Mouse (Mus musculus): ENCODE measurements at regions not wholly inside any gene's neighbourhood (a gene's known extent, or its start where the extent isn't known, plus 50 kb on each side); places are given as distances from the start of the nearest gene placed in this dataset.

GRCm38 (mm10) chr14:100792094-100792493, 408.0 kb downstream of the Prr30 start:
- DNase-seq = no peak

GRCm38 (mm10) chr14:100781882-100782281, 418.2 kb downstream of the Prr30 start:
- DNase-seq = no peak

GRCm38 (mm10) chr14:100753951-100754350, 446.2 kb downstream of the Prr30 start:
- DNase-seq = no peak

- DNase-seq = no peak
These were observed 447.4 kb downstream of the Prr30 start for GRCm38 (mm10) chr14:100752746-100753145.

GRCm38 (mm10) chr14:100749737-100750541, 450.2 kb downstream of the Prr30 start:
- DNase-seq = peak; percentile 70

DNA sequence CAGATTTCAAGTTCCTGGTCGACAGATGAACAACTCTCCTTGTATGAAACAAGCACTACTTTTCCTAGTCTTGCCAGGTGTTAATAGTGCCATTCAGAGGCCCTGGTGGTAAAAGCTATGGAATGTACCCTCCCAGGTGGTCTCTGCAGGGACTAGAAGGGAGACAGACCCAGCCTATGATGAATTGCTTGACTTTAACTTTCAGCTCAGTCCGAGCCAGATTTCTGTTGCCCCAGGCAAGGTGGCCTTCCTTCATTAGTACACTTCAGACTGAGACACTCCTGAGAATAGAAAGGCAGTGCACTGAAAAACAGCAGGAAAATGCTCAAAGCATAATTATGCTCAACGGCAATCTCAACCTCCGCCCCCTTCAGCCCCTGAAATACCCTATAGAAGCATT, 450.8 kb upstream of the Klf12 start:
- no peak for DNase-seq

DNA sequence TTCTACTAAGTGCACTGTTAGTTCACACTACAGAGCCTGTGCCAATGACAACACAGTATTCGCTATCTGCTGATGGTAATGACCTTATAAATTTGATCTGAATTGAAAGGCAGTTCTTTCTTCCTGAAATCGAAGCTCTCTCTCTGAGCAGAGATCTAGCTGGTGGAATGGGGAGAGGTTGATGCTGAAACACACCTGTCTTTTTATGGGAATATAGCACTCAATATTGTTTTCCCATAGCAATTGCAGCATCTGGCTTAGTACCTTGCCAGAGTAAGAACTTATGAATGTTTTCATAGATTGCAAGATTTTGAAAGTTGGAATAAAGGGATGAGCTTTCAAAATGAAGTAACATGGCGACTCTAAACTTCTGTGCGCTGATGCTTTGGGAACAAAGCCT, 444.0 kb upstream of the Klf12 start:
- no peak for DNase-seq

- no peak for DNase-seq
These were observed 443.2 kb upstream of the Klf12 start for GRCm38 (mm10) chr14:100727701-100728100.

GRCm38 (mm10) chr14:100724962-100725361, 440.5 kb upstream of the Klf12 start:
- no peak for DNase-seq

DNA sequence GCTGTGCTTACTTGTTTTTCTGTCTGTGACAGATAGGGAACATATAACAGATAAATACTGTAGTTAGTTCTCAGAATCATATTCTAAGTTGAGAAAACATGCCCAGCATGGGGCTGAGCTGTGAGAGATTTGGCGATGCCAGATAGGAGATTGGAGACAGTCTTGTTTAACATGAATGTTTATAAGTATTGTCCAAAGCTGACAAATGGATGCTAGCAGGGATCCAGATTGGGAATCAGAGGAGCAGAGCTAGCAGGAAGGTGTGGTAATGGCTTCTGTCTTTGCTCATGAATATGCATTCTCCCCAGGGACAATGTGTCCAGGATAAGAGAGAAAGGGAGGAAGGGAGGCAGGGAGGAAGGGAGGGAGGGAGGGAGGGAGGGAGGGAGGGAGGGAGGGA, 436.2 kb upstream of the Klf12 start:
- no peak for DNase-seq

GRCm38 (mm10) chr14:100714952-100715351, 430.5 kb upstream of the Klf12 start:
- DNase-seq = no peak

DNA sequence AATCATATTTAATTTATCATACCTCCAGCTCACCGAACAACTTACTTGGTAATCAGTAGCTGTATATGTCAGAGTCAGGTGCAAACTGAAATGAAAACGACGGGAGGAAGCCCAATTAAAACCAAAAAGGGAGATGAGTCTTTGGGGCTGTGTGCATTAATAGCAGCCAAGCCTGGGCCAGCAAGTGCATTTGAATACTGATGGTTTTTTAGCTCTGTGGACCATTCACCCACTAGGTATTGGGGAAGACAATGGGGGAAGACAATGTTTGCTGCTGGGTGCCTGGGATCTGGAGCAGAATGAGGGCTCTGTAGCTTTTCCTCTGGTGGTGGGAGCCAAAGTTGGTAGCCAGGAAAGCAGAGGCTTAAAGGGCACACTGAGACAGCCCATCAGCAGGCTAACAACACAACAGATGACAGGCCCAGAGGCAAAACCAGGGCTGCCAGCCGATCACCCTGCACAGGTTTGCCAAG, 429.6 kb upstream of the Klf12 start:
- no peak for DNase-seq

DNA sequence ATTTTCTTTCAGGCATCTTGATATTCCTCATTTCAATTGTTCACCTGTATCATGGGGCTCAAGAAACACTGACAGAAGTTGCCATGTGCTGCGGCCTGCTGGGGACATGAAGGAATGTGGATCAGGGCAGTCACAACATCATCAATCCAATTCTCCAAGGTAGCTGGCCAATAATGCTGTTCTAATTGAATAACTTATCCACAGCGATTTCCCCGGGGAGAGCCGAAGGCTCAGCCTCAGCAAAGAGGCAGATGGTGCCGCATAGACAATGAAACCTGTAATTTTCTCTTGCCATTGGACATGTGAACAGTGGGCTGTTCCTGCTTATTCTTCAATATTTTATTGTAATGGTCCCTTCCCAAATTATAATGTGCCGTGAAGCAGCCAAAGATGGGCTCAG, 429.1 kb upstream of the Klf12 start:
- DNase-seq = no peak

DNA sequence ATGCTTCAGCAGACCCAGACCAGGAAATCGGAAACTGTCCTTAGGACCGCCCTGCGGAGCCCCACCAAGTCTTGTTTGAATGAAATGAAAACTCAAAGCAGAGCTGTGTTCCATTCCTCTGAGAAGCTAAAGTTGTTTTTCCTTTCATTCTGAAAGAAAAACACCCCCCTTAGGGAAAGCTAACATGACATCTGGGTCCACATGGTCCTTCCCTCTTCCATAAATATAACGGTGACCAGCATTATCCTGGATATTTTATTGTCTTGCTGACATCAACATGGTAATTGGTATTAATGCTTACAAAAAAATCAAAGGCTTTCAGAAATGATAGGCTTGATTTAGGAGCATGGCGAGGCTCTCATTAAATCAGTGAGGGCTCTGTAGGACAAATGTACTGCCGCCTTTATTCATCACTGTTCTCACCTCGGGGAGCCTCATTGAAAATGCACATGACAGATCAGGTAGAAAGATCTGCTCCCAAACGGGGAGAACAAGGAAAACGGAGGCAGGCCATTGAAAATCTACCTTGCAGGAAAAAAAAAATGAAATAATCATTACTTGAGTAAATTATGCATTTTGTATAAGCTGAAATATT, 381.0 kb upstream of the Klf12 start:
- no peak for DNase-seq

DNA sequence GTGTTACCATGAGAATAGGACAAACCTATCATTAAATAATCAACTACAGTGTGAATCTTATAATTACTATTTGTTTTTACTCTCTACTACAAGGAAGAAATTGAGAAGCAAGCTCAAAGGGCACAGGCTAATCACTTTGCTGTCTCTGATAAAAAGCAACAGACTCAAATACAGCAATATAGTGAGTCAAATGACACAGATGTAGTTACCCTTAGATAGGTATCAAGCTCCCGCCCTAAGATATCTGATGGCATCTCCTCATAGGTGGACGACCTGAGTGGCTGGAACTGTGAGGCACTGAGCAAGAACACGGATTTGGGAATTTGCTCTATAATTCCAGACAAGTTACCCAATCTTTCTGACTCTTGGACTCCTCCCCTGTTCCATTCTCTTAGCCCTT, 379.7 kb upstream of the Klf12 start:
- no peak for DNase-seq

DNA sequence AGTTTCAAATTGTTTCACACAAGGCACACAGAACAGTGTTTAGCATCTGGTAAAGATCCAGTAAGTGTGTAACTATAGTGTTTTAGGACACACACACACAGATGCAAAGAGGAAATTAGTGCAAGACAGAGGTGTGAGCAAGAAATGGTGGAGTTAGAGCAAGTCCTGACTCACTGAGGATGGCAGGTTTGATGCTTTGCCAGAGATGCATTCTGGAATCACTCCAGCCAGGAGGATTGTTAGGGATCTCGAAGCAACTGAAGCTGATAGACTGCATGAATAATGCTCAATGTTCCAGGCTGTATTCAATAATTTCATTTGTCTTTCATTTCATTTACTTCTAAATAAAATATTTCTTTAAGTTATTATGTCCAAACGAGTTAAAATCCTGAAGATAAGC, 357.6 kb upstream of the Klf12 start:
- no peak for DNase-seq

GRCm38 (mm10) chr14:100634521-100634920, 350.0 kb upstream of the Klf12 start:
- no peak for DNase-seq

GRCm38 (mm10) chr14:100631676-100632075, 347.2 kb upstream of the Klf12 start:
- DNase-seq = no peak

DNA sequence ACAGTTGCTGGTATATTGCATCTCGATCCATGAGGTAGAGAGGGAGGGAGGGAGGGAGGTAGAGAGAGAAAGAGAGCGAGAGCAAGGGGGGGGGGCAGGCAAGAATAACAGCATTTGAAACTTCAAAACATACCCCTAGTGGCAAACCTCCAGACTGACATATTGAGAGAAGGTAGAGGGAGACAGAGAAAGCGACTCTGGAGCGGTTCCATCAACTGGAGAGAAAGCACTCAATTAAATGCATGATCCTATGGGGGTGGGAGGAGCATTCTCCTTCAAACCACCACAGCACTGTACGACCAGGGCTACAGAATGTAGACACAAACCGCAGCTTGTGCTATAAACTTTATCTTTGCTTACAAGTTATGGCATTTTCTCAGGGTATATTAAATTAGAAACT, 345.7 kb upstream of the Klf12 start:
- DNase-seq = no peak

- no peak for DNase-seq
These were observed 343.0 kb upstream of the Klf12 start for GRCm38 (mm10) chr14:100627523-100627922.

GRCm38 (mm10) chr14:100619656-100620030, 335.2 kb upstream of the Klf12 start:
- no peak for DNase-seq

DNA sequence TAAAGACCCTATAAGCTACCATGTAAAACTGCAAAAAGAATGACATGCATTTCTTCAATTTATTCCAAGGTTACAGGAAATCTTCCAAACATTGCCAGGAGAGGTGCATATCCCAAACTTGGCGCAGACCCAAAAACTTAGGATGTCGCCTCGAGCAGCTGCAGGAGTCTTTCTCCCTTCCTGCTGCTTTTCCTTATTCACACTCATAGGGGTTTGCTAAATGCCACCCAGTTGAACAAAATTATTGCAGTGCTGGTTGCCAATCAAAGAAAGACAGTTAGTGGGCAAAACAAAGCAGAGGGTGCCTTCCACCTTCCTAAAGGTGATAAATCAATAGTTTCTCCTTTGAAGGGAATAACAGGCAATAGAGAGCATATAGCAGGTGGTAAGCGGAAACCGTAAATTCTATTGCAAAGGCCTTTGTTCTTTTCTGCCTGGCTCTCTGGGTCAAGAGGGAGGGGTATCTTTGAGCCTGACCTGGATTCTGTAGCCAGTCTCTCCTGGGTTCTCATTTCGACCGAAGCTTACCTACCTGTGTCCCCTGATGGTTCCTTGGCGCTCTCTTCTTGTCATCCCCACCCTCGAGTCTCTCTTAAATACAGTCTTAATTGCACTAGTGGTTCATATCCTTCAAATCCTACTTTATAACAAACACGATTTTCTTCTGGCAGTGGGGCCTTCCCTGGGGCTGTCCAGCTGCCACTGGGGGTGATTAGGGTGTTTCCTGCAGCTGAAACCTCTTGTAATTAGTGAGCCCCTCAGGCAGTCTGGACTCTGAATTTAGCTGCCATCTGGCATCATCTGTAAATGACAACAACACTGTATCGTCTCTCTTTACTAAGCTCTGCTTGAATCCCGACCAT, 334.5 kb upstream of the Klf12 start:
- no peak for DNase-seq

DNA sequence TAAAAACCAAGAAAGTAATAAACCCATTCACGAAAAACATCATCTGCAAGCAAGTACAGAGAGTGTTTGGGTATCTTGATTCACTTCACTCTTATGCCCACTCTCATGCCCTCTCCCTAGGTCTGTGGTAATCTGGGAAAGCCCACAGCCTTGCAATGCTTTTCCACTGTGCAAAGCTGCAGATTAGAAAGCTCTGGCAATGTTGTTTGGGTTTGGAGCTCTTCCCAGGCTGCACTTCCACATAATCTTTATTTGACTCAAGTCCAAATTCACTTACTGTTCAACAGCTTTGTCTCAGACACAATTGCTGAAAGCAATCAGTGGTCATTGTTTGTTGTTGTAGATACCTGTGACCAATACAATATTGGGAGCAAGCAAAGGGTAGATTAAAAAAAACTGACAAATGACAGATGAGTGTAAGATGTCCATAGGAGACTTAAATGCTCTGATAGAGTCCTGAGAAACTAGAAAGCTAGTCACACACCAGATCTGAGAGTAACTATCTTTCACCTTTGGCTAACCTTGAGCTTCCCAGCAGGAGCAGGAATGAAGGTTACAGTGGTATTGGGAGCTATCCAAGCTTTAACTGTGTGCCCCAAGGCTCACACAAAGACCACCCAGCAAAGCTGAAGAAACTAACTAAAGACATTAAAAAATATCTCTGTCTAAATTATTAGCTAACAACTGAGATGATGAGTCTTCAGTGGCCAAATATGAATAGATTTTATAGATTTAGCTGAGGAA, 325.7 kb upstream of the Klf12 start:
- no peak for DNase-seq

All from right cerebral cortex, adult 18-20 months (tissue).